ENCODE assay signal across 8 mouse cellular contexts in the genomic region with DNA sequence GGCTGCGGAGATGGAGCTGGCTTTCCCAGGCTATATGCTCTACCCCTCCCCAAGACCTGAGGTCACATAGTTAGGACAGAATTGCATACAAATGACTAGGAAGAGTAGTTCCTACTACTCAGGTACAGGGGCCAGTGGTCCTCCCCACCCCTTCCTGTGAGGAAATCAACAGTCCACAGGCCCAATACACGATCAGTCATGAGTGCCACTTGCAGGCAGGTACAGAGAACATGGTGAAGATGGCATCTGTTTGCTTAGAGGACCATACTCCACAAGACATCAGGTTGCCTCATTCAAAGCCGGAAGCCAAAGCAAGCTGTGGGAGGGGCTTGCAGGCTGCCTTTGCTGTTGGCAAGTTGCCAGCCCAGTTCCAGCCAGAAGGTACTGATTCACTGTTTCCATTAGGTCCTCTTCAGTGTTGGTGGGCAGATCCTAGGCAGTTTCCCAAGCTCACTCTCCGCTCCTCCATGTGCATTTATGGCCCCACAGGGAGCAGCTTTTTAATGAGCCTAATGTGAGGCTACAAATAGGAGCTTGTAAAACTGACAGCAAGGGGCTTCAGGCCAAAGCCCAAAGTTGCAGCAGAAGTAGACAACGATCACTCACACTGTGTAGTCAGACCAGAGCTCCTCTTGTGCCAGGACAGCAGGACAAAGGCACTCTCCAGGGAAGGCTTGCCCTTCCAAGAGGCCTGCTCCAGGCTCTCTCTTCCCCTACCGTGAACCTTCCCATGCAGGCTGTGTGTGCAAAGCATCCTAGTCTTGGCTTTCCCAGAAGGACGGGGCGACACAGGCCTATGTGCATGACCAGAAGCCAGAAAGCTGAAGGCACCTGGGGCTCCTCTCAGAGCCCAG.
DNase-seq lines count a peak whose midpoint lies in the region; ATAC-seq lines count a peak whose summit lies in the region.

No protein-coding gene starts in this region.

- no peaks in the 10 kb centered on the region for H3K27me3 ChIP-seq in neural tube, embryonic 15.5 days (replicated peaks)

- H3K9me3 ChIP-seq in neural tube, embryonic 15.5 days (replicated peaks) = no peaks in the 10 kb centered on the region

- peak overlapping the region; percentile 23; the same call in 1 of the 2 replicates for H3K27ac ChIP-seq in neural tube, embryonic 15.5 days (replicated peaks)

- H3K36me3 ChIP-seq in neural tube, embryonic 15.5 days = no peaks in the 10 kb centered on the region

- H3K4me1 ChIP-seq in neural tube, embryonic 15.5 days = peaks cover 39% of the 10 kb centered on the region

- H3K4me2 ChIP-seq in neural tube, embryonic 15.5 days = no peak overlapping the region

- WGBS in neural tube, embryonic 15.5 days = 31% methylated on average over 8 of the region's 8 CpGs

- peak; percentile 71 for ATAC-seq in neural tube, embryonic 15.5 days (ENCODE audit: low FRiP score)

- peak; percentile 30 for DNase-seq in gastrocnemius, adult 18-20 months (ENCODE audit: low spot score)
- no peak for DNase-seq in gastrocnemius, postnatal 25 days
- peak; percentile 96 for DNase-seq in NIH3T3 (ENCODE audit: low read depth)
- peak; percentile 28 to 31 for DNase-seq in frontal cortex, postnatal 36 days (ENCODE audit: low spot score in 2 of 2)
- DNase-seq in induced T-regulatory cell, adult 2 months (ENCODE audit: low read depth) = peak; percentile 85
- peak; percentile 24 to 37 for DNase-seq in left cerebral cortex, postnatal 36 days (ENCODE audit: low spot score in 2 of 2)
- peak; percentile 48 to 65 for DNase-seq in urinary bladder, postnatal 4 days (ENCODE audit: low spot score in 2 of 2)

- no peak overlapping the region for H3K9ac ChIP-seq in neural tube, embryonic 15.5 days (replicated peaks)

- intact Hi-C loops in left cerebral cortex, postnatal 36 days (cut with DNase I) = no loop called here

- H3K4me3 ChIP-seq in neural tube, embryonic 15.5 days (replicated peaks) = no peak overlapping the region
